Mouse (Mus musculus): Measurements from ENCODE around the gene Gigyf2.

DNA sequence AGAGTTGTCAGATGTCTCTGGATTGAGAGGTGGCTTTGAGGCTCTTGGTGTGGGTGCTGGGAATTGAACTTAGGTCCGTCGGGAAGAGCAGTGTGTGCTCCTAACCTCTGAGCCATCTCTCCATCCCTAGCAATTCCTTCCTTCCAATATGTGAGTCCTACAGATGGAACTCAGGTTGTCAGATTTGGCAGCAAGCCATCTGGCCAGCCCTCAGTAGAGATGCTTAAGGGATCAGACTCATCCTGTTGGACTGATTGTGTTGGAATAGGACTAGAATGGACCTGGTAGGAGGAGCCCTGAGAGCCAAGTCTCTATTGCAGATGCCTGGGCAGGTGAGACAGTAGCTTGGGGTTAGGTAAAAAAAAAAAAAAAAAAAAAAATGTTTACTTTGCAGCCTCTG, 24.8 kb upstream of the Gigyf2 start:
- TF ChIP-seq CTCF (IDR thresholded peaks at IDR 0.05; ENCODE audit: control insufficient read depth, insufficient read depth, insufficient read length) (no peak), CEBPB (IDR thresholded peaks at IDR 0.05; ENCODE audit: low read depth) (no peak), MYOD1 (IDR thresholded peaks at IDR 0.05; ENCODE audit: control insufficient read depth, insufficient read length, low read depth) (no peak), USF1 (IDR thresholded peaks at IDR 0.05; ENCODE audit: low read depth) (no peak), MYOG (IDR thresholded peaks at IDR 0.05; ENCODE audit: control insufficient read depth, extremely low read depth, insufficient read length) (no peak), MAX (IDR thresholded peaks at IDR 0.05) (no peak), FOSL1 (IDR thresholded peaks at IDR 0.05; ENCODE audit: insufficient read depth, low read length, poor library complexity, severe bottlenecking) (no peak)
